Mouse (Mus musculus): ENCODE measurements around the gene Dtl.

- no peak for TF ChIP-seq CTCF (IDR thresholded peaks at IDR 0.05; ENCODE audit: low read depth, low read length)
- no peak for TF ChIP-seq POLR2A (IDR thresholded peaks at IDR 0.05; ENCODE audit: extremely low read depth, insufficient read depth, low read length)
Observed at GRCm38 (mm10) chr1:191499666-191500065, 75.7 kb downstream of the Dtl start.

All from liver, adult 2 months (tissue).